Mouse (Mus musculus): ENCODE measurements around the gene Olfr1454.

Olfr1454 gene

GRCm38 (mm10) chr19:13060310-13060709 lies at the start of gene Olfr1454:
Olfr1454 (plus strand) TSS chr19:13060610.
- no peak for DNase-seq (ENCODE audit: low spot score)

- DNase-seq (ENCODE audit: low spot score): no peak
Measured at GRCm38 (mm10) chr19:13028227-13028626, 32.2 kb upstream of the Olfr1454 start, which contains the start of gene Olfr1453. Olfr1453 (minus strand) TSS chr19:13028327.

DNA sequence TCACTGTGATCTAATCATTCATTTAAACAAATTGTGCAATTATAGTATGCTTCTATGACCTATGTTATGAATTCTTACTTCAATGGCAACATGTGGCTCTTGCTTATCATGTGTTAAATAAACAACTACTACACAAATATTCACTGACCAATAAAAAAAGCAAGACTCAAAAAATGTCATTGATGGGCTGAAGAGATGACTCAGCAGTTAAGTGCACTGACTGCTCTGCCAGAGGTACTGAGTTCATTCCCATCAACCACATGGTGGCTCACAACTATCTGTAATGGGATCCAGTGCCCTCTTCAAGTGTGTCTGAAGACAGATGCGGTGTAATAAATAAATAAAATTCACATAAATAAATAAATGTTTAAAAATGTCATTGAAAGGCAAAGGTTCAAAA lies 33.5 kb downstream of the Olfr1454 start:
- no peak for DNase-seq (ENCODE audit: low spot score)

DNA sequence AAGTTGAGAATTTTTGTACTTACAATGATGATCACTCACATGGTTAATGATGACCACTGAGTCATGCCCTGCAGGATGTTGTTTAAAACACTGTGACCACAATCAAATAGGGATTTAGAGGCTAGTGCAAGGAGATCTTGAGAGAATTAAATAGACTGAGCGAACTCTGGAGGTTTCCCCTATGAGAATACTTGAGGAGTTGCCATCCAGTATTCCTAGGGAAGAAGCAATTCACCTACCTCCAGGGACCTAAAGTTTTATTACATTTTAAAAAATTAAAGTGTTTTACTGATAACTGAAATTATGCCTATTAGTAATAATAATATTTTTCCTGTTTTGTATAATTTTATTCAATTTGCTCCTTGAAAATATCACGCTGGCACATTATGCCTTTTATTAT lies 37.4 kb downstream of the Olfr1454 start, which contains the start of gene Olfr1457:
Gene Olfr1457 (minus strand): TSS at position 101 of the 400 bp plus-strand sequence.
- no peak for DNase-seq (ENCODE audit: low spot score)

DNA sequence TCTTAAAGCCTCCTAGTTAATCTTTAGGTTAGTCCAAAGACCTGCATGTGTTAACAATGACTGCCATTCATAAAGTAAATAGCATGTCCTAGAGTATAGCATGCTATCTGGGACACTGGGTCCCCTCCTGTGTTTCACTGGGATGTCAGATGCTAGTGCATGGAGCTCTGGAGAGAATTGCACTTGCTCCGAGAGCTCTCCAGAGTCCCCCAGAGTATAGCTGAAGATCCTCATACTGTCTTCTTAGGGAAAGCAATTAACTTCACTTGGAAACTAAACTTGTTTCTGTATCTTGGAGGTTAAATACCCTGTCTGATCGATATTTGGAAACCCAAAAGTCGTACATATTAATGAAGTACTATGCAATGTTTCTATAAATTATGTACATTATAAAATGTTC lies 46.3 kb downstream of the Olfr1454 start, which contains the start of gene Olfr1458:
Gene Olfr1458 (minus strand): TSS at position 101 of the 400 bp plus-strand sequence.
- no peak for DNase-seq (ENCODE audit: low spot score)
